Mouse (Mus musculus): ENCODE data around the gene Tyw3. TPM values are rescaled to one million over a fixed set of nuclear protein-coding genes. Genes with fewer than 3 reads are reported as not detected.
"Not testable (repeated sequence)": the region's sequence is repeated elsewhere in the genome, so short reads cannot be mapped to it uniquely, and the experiment has no call there.

Tyw3 gene
- 3.8 and 3.9 TPM in 2 replicates for polyA plus RNA-seq (2012; ENCODE audit: insufficient read depth, insufficient read length, missing spikeins)

GRCm38 (mm10) chr3:154596934-154597554 is at the start of gene Tyw3:
TSS of gene Tyw3 (minus strand) at chr3:154597104.
- TF ChIP-seq CTCF (IDR thresholded peaks at IDR 0.05; ENCODE audit: low read depth, low read length) (no peak), POLR2A (IDR thresholded peaks at IDR 0.05; ENCODE audit: borderline replicate concordance, low read depth, low read length) (no peak)
- 0 out of 2 replicates have a peak, but pooled peaks cover 2% of the 10 kb centered on the region for H3K4me1 ChIP-seq (ENCODE audit: control insufficient read depth, insufficient read depth, low read length)
- peak within 1 kb of the TSS; percentile 34 for H3K27ac ChIP-seq (ENCODE audit: insufficient read depth, low read depth, low read length)
- peak within 1 kb of the TSS; percentile 83 for H3K4me3 ChIP-seq (ENCODE audit: insufficient read depth, low read length)

GRCm38 (mm10) chr3:154633091-154633490 is 36.2 kb upstream of the Tyw3 start:
- TF ChIP-seq CTCF (IDR thresholded peaks at IDR 0.05; ENCODE audit: low read depth, low read length) (no peak), POLR2A (IDR thresholded peaks at IDR 0.05; ENCODE audit: borderline replicate concordance, low read depth, low read length) (no peak)
- Histone ChIP-seq H3K4me1 (ENCODE audit: control insufficient read depth, insufficient read depth, low read length) (no peaks in the 10 kb centered on the region), H3K27ac (ENCODE audit: insufficient read depth, low read depth, low read length) (no peak overlapping the region), H3K4me3 (ENCODE audit: insufficient read depth, low read length) (no peak overlapping the region)

DNA sequence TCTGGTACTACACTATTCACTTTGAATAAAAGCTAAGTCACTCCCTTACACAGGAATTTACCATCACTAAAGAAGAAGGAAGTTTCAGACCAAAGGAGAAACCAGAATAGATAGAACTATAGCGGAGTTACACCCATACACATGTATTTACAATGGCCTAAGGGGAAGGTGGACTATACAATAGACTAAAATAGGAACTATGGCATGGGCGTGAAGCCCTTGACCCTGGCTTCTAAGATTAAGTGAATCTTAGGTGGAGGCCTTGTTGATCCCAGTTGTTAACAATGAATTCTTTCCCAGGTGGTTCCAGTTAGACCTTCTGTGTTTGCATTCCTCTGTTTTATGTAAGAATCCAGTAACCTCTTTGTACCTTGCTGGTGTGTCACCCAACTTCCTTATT is 34.4 kb upstream of the Tyw3 start:
- not testable (repeated sequence) for H3K27ac ChIP-seq (ENCODE audit: insufficient read depth, low read depth, low read length); H3K4me3 ChIP-seq (ENCODE audit: insufficient read depth, low read length); H3K4me1 ChIP-seq (ENCODE audit: control insufficient read depth, insufficient read depth, low read length)

DNA sequence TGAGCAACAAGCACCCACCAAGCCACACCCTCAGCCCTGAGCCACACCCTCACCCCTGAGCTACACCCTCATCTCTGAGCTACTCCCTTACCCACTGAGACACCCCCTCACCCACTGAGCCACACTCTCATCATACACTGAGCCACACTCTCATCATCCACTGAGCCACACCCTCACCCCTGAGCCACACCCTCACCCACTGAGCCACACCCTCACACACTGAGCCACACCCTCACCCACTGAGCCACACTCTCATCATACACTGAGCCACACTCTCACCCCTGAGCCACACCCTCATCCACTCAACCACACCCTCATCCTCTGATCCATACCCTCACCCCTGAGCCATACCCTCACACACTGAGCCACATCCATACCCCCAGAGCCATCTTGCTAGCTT is 31.4 kb upstream of the Tyw3 start:
- no peak for TF ChIP-seq CTCF (IDR thresholded peaks at IDR 0.05; ENCODE audit: low read depth, low read length)
- TF ChIP-seq POLR2A (IDR thresholded peaks at IDR 0.05; ENCODE audit: borderline replicate concordance, low read depth, low read length), result no peak

DNA sequence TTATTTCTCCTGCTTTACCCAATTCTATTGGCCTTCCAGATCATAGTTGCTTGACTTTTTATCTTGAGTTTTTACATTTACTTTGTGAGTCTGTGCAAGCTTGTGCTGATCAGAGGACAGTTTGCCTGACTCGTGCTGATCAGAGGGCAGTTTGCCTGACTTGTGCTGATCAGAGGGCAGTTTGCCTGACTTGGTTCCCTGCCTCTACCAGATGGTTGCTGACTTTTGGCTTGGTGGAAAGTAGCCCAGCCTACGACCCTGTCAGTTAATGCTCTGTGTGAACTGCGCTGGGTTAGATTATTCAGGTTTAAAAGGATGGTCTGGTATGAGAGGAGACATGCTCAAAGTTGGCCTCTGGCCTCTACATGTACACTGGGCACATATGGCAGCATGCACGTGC is 19.2 kb upstream of the Tyw3 start:
- Histone ChIP-seq H3K4me3 (ENCODE audit: insufficient read depth, low read length) (no peak overlapping the region), H3K27ac (ENCODE audit: insufficient read depth, low read depth, low read length) (no peak overlapping the region), H3K4me1 (ENCODE audit: control insufficient read depth, insufficient read depth, low read length) (no peaks in the 10 kb centered on the region)
- TF ChIP-seq POLR2A (IDR thresholded peaks at IDR 0.05; ENCODE audit: borderline replicate concordance, low read depth, low read length), result no peak
- TF ChIP-seq CTCF (IDR thresholded peaks at IDR 0.05; ENCODE audit: low read depth, low read length), result no peak

More for the DNA sequence above, 31.4 kb upstream of the Tyw3 start:
- no peaks in the 10 kb centered on the region for H3K4me1 ChIP-seq (ENCODE audit: control insufficient read depth, insufficient read depth, low read length)
- no peak overlapping the region for H3K27ac ChIP-seq (ENCODE audit: insufficient read depth, low read depth, low read length)
- no peak overlapping the region for H3K4me3 ChIP-seq (ENCODE audit: insufficient read depth, low read length)

- Histone ChIP-seq H3K27ac (ENCODE audit: insufficient read depth, low read depth, low read length) (no peak overlapping the region), H3K4me3 (ENCODE audit: insufficient read depth, low read length) (no peak overlapping the region), H3K4me1 (ENCODE audit: control insufficient read depth, insufficient read depth, low read length) (no peaks in the 10 kb centered on the region)
- TF ChIP-seq POLR2A (IDR thresholded peaks at IDR 0.05; ENCODE audit: borderline replicate concordance, low read depth, low read length) (no peak), CTCF (IDR thresholded peaks at IDR 0.05; ENCODE audit: low read depth, low read length) (no peak)
Measured at GRCm38 (mm10) chr3:154615304-154615703, 18.4 kb upstream of the Tyw3 start.

DNA sequence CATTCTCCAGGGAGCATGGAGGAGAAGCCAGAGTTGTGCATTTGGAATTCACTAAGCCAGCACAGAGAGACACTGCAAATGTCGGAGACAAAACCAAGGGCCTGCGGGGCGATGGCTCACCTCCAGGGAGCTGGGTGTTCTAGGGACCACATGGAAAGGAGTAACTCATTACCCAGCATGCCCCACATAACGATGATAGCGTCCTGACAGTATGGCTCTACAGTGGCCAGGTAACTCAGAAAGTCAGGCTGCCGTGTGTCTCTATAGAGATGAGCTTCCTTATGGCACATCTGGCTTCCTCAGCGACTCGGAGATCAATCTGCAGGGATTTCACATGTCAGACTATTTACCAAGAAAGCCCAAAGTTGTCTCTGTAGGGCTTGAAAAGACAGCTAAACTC is 17.9 kb upstream of the Tyw3 start:
- no peak for TF ChIP-seq CTCF (IDR thresholded peaks at IDR 0.05; ENCODE audit: low read depth, low read length)
- TF ChIP-seq POLR2A (IDR thresholded peaks at IDR 0.05; ENCODE audit: borderline replicate concordance, low read depth, low read length), result no peak
- Histone ChIP-seq H3K4me1 (ENCODE audit: control insufficient read depth, insufficient read depth, low read length) (no peaks in the 10 kb centered on the region), H3K4me3 (ENCODE audit: insufficient read depth, low read length) (no peak overlapping the region), H3K27ac (ENCODE audit: insufficient read depth, low read depth, low read length) (no peak overlapping the region)

- Histone ChIP-seq H3K4me3 (ENCODE audit: insufficient read depth, low read length) (no peak overlapping the region), H3K27ac (ENCODE audit: insufficient read depth, low read depth, low read length) (no peak overlapping the region), H3K4me1 (ENCODE audit: control insufficient read depth, insufficient read depth, low read length) (no peaks in the 10 kb centered on the region)
- no peak for TF ChIP-seq CTCF (IDR thresholded peaks at IDR 0.05; ENCODE audit: low read depth, low read length)
- TF ChIP-seq POLR2A (IDR thresholded peaks at IDR 0.05; ENCODE audit: borderline replicate concordance, low read depth, low read length), result no peak
Measured at GRCm38 (mm10) chr3:154611888-154612287, 15.0 kb upstream of the Tyw3 start.

DNA sequence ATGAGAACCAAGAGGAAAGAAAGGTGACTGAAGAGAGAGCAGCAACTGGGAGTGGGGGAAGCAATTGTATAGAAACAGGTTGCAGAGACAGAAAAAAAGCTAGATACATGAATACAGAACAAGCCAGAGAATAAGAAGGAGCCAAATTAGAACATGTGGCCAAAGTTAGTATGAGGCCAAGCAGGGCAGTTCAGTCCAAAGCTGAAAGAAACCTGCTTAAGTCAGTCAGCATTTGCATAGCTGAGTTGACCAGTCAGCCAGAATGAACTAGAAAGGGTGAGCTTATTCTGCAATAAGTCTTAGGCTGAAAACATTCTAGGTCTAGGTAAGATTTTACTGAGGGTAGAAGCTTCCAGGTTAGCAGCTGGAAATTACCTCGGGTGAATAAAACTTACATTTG is 11.0 kb upstream of the Tyw3 start:
- no peak overlapping the region for H3K4me3 ChIP-seq (ENCODE audit: insufficient read depth, low read length)
- TF ChIP-seq POLR2A (IDR thresholded peaks at IDR 0.05; ENCODE audit: borderline replicate concordance, low read depth, low read length), result no peak
- no peak for TF ChIP-seq CTCF (IDR thresholded peaks at IDR 0.05; ENCODE audit: low read depth, low read length)
- no peaks in the 10 kb centered on the region for H3K4me1 ChIP-seq (ENCODE audit: control insufficient read depth, insufficient read depth, low read length)
- no peak overlapping the region for H3K27ac ChIP-seq (ENCODE audit: insufficient read depth, low read depth, low read length)

GRCm38 (mm10) chr3:154604871-154605270 is 8.0 kb upstream of the Tyw3 start:
- H3K4me3 ChIP-seq (ENCODE audit: insufficient read depth, low read length), result no peak overlapping the region
- H3K4me1 ChIP-seq (ENCODE audit: control insufficient read depth, insufficient read depth, low read length), result no peaks in the 10 kb centered on the region
- H3K27ac ChIP-seq (ENCODE audit: insufficient read depth, low read depth, low read length), result no peak overlapping the region
- TF ChIP-seq CTCF (IDR thresholded peaks at IDR 0.05; ENCODE audit: low read depth, low read length) (no peak), POLR2A (IDR thresholded peaks at IDR 0.05; ENCODE audit: borderline replicate concordance, low read depth, low read length) (no peak)

GRCm38 (mm10) chr3:154602141-154602540 is 5.2 kb upstream of the Tyw3 start:
- Histone ChIP-seq H3K27ac (ENCODE audit: insufficient read depth, low read depth, low read length) (no peak overlapping the region), H3K4me3 (ENCODE audit: insufficient read depth, low read length) (no peak overlapping the region), H3K4me1 (ENCODE audit: control insufficient read depth, insufficient read depth, low read length) (no peaks in the 10 kb centered on the region)
- TF ChIP-seq POLR2A (IDR thresholded peaks at IDR 0.05; ENCODE audit: borderline replicate concordance, low read depth, low read length) (no peak), CTCF (IDR thresholded peaks at IDR 0.05; ENCODE audit: low read depth, low read length) (no peak)

Data from bone marrow macrophage, adult 2 months (primary cell).